Mouse (Mus musculus) brain, embryonic 14.5 days (tissue): ENCODE data around the gene Csnk1g2.

Experiments
- CTCF ChIP-seq: fragments of 200-500 bp; IDR thresholded peaks from 2 replicates; pipeline ENCODE4 v1.5.1; 2012; ENCODE audit warnings: inconsistent platforms, mild to moderate bottlenecking, moderate library complexity, borderline replicate concordance; ENCODE audit not compliant: insufficient read depth, insufficient read length; ENCODE audit errors: extremely low read depth
- POLR2A ChIP-seq: fragments of 200-500 bp; IDR thresholded peaks from 2 replicates; pipeline ENCODE4 v1.6.1; 2012; ENCODE audit warnings: mild to moderate bottlenecking, inconsistent platforms, borderline replicate concordance; ENCODE audit not compliant: poor library complexity, insufficient read depth, insufficient read length, severe bottlenecking; ENCODE audit errors: extremely low read depth

GRCm38 (mm10) chr10:80584642-80585552 lies 37.7 kb upstream of the Csnk1g2 start:
- no peak for TF ChIP-seq CTCF
- no peak for TF ChIP-seq POLR2A
